Mouse (Mus musculus) spleen, adult 2 months (tissue): ENCODE measurements around the gene Rbms3.

ENCODE experiments used
- CTCF ChIP-seq: fragments of 200-500 bp; IDR thresholded peaks from 2 replicates; pipeline ENCODE4 v1.5.1; 2011; ENCODE audit warnings: mild to moderate bottlenecking, inconsistent platforms; ENCODE audit not compliant: insufficient read depth, insufficient read length, insufficient replicate concordance; ENCODE audit errors: extremely low read depth
- POLR2A ChIP-seq: fragments of 200-500 bp; IDR thresholded peaks from 2 replicates; pipeline ENCODE4 v1.6.1; 2011; ENCODE audit warnings: low read depth, low read length, inconsistent platforms

DNA sequence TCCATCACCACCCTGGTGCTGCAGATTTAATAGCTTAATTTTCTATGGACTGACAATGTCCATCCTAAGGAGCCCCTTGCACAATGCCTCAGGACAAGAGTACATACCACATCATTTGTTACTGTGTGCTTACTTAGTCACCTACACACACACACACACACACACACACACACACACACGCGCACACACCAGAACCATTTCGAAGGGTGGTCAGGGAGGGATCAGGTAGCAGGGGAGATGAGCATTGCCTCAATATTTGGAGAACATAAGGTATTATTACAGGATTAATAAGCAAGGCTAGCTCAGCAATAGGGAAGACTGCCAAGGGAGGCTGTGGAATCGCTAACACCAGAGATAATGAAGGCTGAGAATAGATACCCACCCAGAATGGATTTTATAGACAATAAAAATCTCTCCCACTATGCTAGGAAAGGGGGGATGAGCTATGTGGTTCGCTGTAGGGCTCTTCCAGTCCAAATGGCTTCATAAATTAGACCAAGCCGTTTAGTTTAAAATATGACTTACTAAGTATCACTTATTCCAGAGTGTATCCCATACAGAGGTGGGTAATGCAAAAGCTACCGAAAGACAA lies 429.6 kb downstream of the Rbms3 start:
- TF ChIP-seq CTCF (no peak), POLR2A (no peak)
